Mouse (Mus musculus) ES-E14 (cell line): ENCODE data around the gene Dlx3.

ENCODE experiments used
- MAFK ChIP-seq: IDR thresholded peaks from 2 replicates; pipeline ENCODE4 v1.6.1; 2014; ENCODE audit warnings: mild to moderate bottlenecking, low read depth, low read length, inconsistent platforms; ENCODE audit not compliant: insufficient read depth
- ZNF384 ChIP-seq: IDR thresholded peaks from 2 replicates; pipeline ENCODE4 v1.6.1; 2012; ENCODE audit warnings: low read depth, low read length, inconsistent platforms

- no peak for TF ChIP-seq MAFK
- no peak for TF ChIP-seq ZNF384
Observed at GRCm38 (mm10) chr11:95128359-95128758, 8.4 kb downstream of the Dlx3 start.
